Mouse (Mus musculus): ENCODE results near the gene Ces3a.

- TF ChIP-seq GATA1 (IDR thresholded peaks at IDR 0.05; ENCODE audit: low read length) (no peak), TAL1 (IDR thresholded peaks at IDR 0.05; ENCODE audit: low read length) (no peak)
Measured at GRCm38 (mm10) chr8:105088581-105088980, 40.2 kb downstream of the Ces3a start.
